Mouse (Mus musculus) kidney, adult 9 months (tissue): ENCODE measurements around the gene A930004D18Rik.

Experiments used
- DNase-seq: peaks from one replicate; pipeline ENCODE4 v3.0.0; 2022

Gene A930004D18Rik

DNA sequence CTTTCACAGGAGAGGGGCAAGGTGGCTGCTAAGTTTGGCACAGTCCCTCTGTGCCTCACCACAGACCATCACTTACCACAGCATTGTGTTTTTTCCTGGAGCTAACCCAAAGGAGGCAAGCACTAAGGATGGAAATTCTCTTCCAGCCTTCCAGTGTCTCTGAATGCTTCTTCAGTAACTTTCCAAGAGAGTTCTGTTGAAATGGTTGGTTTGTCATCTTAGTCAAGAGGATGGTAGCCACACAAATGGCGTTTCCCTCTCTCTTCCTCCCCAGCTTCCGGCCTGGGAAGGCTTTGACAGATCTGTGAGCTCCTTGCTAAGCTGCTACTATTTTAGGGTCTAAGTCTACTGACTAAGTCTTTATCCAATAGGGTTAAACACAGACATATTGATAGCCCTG lies at the start of gene A930004D18Rik:
A930004D18Rik (minus strand) TSS at position 247 of the 400 bp plus-strand sequence.
- no peak for DNase-seq

- no peak for DNase-seq
Observed at GRCm38 (mm10) chr2:18080182-18080860, 42.8 kb upstream of the A930004D18Rik start.

GRCm38 (mm10) chr2:18071947-18072346 lies 34.4 kb upstream of the A930004D18Rik start:
- peak; percentile 72 for DNase-seq

- peak; percentile 82 for DNase-seq
Observed at GRCm38 (mm10) chr2:18068071-18068796, 30.7 kb upstream of the A930004D18Rik start.

GRCm38 (mm10) chr2:18066436-18066835 lies 28.9 kb upstream of the A930004D18Rik start:
- DNase-seq = peak; percentile 13

DNA sequence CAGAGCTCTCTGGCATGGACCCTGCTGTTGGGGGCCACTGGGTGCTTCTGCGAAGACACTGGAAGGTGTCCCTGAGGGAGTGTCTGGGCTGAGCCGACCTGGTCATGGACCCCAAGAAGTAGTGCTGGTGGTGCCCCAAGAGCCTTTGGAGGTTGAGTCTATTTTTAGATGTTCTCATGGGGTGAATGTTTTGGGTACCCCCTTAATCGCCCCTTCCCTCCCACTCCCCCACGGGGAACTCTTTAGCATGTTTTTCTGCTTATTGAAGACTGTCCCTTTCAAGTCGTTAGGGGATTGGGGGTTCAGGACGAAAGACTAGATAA lies 28.1 kb upstream of the A930004D18Rik start:
- no peak for DNase-seq

DNA sequence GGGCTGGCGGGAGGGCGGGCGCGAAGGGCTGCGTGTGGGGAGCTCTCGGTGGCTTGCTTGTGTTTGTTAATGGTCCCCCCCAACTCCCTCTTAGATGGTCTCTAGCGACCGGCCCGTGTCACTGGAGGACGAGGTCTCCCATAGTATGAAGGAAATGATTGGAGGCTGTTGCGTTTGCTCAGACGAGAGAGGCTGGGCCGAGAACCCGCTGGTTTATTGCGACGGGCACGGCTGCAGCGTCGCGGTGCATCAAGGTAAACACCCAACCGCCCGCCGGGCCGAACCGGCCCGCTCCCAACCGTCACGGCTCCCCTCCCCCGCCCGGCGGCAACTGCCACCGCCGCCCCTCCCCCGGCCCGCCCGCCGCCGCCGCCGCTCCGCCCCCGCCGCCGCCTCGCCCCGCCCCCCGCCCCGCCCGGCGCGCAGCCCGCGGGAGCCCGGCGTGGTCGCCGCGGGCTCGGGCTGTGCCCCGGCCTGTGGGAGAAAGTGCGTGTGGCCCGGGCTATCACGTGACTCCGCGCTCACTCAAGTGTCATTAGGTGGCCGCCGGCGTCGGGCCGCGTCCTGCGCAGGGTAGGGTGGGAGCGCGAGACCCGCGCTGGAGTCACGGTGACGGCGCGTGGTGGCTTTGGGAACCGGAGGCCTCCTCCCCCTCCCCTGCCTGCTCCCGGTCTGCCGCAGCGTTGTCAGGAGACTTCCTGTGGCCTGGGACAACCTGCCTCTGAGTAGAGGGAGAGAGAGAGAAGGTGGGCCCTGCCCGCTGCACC lies 27.6 kb upstream of the A930004D18Rik start:
- peak; percentile 76 for DNase-seq

DNA sequence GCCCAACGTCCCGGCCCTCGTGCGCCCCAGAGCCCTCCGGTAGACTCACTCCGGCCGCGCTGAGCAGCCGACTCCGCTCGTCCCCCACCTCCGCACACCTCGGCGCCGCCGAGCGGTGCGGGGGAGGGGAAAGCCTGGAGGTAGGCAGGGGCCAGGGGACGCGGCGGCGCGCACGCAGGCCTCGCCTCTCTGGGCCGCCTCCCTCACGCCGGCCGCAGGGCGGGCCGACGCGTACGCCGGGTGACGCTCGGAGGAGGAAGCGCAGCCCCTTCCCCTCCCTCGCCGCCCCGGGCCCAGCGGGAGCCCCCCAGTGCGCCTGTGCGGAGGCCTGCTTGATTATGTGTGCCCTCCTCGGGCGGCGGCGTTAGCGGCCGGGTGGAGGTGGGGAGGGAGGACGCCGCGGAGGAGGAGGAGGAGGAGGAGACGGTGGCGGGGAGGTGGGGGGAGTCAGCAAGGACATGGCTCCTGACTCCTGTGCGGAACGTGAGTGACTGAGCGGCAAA lies 26.9 kb upstream of the A930004D18Rik start:
- peak; percentile 92 for DNase-seq

GRCm38 (mm10) chr2:18063763-18064251 lies 26.3 kb upstream of the A930004D18Rik start:
- DNase-seq = peak; percentile 84

DNA sequence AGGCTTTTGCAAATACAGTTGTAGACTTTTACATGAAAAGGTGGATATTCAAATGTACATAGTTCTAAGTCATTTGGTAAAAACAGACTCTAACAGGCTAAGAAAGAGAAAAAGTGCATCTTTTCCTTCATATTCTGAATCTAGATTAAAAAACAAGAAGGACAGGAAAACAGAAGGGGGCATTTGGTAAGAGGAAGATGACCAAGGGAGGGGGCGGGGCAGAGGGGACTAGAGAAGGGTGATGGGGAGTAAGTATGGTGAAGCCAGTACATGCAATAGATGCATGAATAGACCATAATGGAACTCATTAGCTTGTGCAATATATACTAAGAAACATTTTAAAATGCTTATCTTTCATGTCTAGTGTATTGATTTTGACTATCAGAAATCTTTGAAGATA lies 22.9 kb upstream of the A930004D18Rik start:
- DNase-seq = no peak

DNA sequence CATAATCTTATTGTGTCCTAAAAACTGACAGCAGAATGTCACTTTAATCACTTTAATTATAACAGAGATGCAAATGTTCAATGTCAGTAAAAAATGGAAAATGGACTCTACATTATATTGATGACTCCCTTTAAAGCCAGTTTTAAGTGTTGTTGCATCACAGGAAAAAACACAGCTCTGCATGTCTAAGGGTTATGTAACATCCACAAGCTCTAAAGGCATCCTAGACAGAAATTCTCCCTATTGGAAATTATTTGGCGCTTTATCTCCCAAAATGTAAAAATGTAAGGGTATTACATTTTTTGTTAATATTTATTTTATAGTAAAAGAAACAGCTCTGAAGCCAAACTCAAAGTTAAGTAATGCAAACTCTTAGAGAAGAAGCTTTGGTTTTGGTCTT lies 22.4 kb upstream of the A930004D18Rik start:
- no peak for DNase-seq

DNA sequence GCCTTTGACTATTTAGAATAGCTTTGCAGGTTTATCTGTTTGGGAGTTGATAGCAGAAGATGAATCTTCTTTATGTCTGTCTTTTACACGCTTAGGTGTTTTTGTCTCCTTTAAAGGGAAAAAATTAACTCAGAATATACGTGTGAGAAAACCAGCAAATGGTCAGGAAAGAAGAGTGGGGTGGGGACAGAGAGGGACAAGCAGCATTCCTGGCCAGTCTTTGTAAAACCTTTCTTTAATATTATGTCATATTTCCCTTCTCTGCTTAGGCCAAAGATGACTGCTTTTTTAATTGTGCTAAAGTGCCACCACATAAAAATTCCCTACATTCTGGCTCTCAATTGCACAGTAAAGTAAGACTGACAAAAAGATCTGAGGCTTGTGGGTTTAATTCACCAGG lies 21.5 kb upstream of the A930004D18Rik start:
- DNase-seq = peak; percentile 11

DNA sequence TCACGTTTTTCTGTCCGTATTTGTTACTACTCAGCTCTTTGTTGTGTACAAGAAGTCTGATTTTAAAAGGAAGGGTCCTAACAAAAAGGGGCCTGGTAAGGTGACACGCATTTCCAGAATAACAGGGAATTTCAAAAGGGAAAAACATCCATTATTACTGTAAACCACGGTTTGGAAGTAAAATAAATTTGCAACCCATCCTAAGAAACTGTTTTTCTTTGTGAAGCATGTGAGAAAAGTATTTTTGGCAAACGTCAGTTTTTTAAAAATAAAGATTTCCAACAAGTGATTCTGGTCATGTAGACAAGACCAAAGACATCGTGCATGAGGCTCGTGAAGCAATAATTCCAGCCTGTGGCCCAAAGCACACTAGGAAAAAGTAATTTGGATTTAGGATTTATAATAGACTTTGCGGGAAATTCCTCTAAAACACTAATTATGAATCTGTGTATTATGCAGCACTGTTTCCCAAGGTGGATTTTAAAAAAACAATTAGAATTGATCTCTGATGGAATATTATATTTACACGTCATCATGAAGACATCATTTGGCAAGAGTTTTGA lies 20.7 kb upstream of the A930004D18Rik start:
- peak; percentile 14 for DNase-seq

GRCm38 (mm10) chr2:18057336-18058145 lies 20.0 kb upstream of the A930004D18Rik start:
- peak; percentile 65 for DNase-seq

DNA sequence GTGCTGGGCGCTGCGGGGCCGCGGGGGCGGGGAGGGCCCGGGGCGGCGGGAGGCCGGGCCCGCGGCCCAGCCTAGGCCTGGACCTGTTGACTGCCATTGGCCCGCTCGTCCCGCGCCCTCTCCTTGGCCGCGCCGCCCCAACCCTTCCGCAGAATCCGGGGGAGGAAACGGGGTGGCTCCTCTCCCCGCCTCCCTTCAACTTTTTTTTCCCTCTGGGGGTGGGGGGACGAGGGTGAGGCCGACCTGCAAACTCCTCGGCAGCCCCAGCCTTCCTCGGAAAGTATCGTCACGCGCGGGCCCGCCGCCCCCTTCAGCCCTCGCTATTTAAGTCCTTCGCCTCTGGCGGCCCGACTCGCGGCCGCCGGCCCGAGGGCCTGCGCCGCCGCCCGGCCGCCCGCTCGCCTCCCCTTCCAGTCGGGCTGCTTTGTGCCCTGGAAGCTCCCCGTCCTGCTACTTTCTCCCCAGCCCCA lies 19.3 kb upstream of the A930004D18Rik start:
- DNase-seq = peak; percentile 98

- DNase-seq = peak; percentile 96
Observed at GRCm38 (mm10) chr2:18055929-18056785, 18.6 kb upstream of the A930004D18Rik start.

GRCm38 (mm10) chr2:18055016-18055928 lies 17.7 kb upstream of the A930004D18Rik start, which contains the start of gene Mllt10:
Gene Mllt10 (plus strand): TSS chr2:18055237.
- DNase-seq = peak; percentile 56

DNA sequence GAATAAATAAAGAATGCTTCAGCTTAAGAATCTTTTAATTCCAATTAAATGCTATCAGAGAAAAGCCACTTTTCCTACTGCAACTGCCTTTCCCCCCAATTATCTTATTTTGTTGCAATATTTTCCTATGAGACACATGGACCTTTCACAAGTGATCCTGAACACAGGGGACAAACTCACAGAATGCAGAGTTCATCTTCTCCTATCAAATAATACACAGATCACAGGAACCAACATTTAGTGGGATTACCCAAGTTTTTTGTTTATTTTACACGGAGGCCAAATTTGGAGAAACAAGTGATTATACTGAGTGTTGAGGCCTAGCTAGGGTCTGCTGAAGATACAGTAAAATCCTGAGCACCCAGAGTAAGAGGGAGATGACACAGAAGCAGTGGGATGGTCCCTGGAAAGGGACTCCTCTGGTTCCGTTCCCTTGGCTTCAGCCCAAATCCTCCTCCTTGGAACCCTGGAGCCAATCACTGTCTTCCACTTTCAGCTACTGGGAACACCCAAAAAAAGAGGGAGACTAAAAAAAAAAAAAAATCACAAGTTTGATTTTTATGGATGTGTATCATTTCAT lies 16.5 kb upstream of the A930004D18Rik start:
- peak; percentile 57 for DNase-seq

GRCm38 (mm10) chr2:18053243-18053950 lies 15.9 kb upstream of the A930004D18Rik start:
- DNase-seq = no peak
